Mouse (Mus musculus): ENCODE results near the gene Cyp39a1. TPM values are rescaled to one million over a fixed set of nuclear protein-coding genes. Genes with fewer than 3 reads are reported as not detected.

The Cyp39a1 gene
- total RNA-seq, 2 experiments from 2014 or later: 1.8 to 3.4 TPM

DNA sequence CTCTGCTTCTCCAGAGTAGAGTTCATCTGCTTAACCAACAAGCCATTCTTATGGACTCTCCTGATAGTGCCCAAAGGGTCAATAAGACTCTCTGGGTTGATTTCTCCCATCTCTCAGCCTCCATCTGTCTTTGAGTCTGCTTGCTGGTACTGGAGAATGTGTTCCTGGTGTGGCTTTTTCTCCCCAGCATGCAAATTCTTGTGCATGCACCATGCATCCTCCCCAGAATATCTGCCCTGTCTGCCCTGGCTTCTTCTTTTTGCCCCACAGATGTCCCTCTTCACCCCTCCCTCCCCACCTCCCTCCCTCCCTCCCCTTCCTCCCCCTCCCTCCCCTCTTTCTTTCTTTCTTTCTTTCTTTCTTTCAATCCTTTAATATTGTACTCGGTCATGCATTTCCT is 10.1 kb downstream of the Cyp39a1 start:
- no peak for DNase-seq (ENCODE audit: low spot score in 2 of 2)

DNA sequence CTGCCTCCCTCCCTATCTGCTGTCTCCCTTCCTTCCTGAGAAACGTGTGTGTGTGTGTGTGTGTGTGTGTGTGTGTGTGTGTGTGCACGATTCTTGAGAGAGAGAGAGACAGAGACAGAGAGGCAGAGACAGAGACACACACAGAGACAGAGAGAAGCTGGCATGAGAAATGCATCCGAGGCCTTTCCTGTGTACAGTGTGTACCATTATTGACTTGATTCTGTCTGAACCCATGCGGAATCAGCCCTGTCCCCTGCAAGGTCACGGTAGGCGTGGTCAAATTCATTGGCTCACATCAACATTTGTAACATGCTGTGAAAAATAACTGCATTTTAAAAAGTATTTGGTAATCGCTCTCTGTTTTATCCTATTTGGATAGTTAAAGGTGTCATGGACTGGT is 16.9 kb downstream of the Cyp39a1 start:
- DNase-seq (ENCODE audit: low spot score in 2 of 2): no peak

DNA sequence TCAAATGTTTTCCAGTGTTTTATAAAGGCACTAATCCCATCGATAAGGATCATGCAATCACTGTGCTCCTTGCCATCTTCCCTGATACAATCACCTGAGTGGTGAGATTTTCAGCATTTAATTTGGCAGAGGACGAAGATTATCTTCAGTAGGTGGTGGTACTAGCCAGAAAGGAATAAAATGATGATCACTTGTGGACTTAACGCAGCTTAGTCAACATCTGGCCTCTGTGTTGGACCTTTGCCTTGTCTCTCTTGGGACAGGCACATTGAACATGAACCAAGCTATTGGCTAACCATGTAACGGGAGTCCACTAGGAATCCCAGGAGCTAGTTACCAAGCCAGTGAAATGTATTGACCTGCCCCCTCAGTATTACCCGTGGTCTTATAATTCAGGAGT is 17.4 kb downstream of the Cyp39a1 start:
- no peak for DNase-seq (ENCODE audit: low spot score in 2 of 2)

DNA sequence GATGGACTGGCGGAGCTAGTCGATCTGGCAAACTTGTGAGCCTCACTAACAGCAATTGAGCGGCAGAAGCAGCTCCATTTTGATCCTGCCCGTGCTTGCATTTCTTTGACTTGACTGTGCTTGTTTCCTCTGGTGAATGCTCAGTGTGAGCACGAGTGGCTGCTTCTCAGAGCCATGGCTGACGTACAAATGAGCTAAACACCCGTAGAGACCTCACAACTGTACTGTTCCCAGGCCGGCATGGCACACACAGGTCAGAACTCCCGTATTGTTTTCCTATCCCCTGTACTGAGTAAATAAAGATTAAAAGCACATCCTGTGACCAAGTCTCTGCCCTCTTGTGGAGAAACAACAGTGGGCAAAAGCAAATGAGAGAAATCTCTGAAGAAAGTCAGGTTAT is 22.4 kb downstream of the Cyp39a1 start:
- DNase-seq (ENCODE audit: low spot score in 2 of 2): no peak

DNA sequence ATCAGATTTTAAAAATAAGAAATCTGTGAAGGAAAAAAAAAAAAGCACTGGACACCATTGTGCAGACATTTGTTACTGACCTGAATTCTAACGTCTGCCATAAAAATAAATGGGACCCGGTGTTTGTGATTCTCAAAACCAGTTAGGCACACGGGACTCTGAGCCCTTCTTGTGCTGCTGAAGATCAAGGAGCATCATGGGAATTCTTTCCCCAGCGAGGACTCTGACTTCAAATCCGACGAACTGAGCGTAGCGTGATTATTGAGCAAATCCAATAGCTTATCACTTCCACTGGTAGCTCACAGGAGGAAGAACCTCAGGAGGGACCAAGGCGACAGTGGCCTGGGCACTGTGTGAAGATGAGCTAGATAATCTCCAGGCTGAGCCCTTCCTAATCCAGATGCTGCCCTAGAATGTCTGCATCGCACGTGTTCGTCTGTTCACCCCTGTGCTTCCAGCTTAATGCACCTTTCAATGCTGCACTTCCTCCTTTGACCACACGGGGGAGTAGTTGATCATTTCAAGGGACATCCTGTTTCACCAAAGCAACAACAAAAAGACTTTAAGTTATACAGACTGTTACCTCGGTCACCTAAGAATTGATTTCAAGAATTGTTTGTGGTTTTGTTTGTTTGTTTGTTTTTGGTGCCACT is 31.9 kb downstream of the Cyp39a1 start:
- peak; percentile 84 to 89 for DNase-seq (ENCODE audit: low spot score in 2 of 2)

DNA sequence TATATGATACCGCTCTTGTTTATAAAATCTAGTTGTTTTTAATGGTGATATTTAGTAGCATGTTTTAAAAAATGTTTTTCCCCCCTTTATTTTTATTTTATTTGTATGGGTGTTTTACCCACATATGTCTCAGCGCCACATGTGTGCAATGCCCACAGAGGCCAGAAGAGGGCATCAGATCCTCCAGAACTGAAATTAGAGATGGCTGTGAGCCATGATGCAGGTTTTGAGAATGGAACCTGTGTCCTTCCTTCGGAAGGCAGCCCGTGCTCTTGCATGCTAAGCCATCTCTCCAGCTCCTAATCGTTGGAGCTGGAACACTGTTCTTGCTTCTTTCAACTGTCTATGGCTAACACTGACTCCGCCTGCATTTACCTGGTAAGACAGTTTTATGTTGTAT is 33.8 kb downstream of the Cyp39a1 start:
- DNase-seq (ENCODE audit: low spot score in 2 of 2): peak; percentile 62 to 73

DNA sequence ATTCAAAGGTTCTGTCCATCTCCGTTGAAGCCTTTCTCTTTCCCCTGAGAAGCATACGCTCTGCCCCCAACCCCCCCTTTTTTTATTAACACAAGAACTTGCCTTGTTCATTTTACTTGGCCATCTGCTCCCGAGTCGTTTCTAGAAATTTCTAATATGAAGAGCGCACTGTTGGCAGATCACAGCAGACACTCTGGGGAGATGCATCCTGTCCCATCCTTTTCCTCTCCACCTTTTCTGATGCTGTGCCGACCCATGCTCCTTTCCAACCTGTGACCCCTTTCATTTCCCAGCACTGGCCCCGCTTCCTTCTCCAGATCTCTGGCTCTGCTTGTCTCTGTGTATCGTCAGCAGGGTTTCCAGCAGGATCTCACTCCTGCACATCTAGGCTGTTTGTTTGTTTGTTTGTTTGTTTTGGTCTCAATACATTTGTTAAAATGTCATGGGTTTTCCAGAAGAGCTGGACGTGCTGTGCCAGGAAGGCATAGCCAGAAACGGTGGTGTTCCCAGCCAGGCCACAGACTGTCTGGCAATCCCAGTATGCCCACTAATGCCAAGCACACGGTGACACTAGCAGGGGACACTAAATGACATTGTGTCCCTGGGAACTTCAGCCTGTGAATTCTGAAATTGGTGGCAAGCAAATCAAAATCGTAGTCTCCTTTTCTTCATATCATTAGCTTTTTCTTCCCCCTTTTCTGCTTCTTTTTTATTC is 37.1 kb downstream of the Cyp39a1 start:
- no peak for DNase-seq (ENCODE audit: low spot score in 2 of 2)

DNA sequence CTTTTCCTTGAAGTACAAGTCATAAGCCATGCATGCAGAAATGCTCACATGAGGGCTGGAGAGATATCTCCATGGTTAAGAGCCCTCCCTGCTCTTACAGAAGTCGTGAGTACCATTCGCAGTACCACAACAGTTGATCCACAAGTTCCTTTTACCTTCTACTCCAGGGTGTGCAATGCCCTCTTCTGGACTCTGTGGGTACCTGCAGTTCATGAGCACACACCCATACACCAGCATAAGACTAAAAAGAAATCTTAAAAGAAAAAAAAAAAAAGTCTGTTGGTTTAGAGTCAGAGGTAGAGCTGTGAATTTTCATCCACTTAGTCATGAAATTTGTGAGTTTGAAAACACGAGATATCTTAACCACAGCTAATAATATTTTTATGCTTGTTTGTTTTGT is 39.5 kb downstream of the Cyp39a1 start:
- DNase-seq (ENCODE audit: low spot score in 2 of 2): no peak

DNA sequence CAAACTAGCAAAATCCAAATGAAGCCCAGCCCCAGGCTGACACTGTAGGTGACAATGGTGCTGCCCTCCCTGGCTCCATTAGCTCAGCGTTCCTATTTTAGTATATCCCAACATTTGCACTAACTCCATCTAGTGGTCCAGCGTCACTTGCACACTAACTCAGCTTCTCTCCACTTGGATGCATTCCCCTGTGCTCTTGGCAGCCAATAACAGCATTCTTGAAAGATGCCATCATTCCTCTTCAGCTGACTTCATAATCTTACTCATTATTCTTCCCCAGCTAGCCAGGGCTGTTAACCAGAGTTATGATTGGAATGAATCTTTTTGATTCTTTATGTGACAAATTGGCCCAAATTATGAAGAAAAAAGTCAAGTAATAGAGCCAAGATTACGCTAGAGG is 40.0 kb downstream of the Cyp39a1 start:
- DNase-seq (ENCODE audit: low spot score in 2 of 2): no peak

DNA sequence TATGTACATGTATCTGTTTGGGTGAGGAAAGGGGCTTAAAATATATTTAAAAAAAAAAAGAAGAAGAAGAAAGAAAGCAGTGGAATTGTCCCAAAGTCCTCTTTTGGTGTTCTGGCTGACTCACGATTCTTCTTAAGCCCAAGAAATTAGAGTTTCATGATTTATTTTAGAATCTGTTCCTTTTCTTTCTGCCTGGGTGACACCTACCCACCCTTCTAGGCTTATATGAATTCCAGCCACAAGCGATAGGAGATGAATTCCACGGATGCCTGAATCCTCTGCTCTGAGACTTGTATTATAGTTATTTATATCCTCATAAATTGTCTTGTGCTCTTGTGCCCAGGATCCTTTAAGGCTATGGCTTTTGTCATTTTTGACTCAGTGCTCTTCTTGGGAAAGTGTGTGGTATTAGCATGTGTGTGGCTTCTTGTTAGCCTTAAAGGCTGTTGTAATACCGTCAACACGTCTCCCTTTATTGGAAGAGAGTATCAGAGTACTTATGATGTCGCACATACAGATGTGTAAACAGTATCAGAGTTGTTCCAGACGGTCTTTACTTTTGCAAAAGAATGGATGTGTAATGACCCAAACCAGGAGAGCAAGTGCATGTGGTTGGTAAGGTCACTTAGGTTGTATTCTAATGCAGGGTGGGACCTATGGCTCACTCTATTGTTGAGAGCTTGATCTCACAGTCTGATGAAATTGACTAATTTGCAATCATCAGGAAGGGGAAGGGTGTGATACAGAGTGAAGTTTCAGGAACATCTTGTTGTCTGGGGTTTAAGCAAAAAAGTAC is 44.5 kb downstream of the Cyp39a1 start:
- no peak for DNase-seq (ENCODE audit: low spot score in 2 of 2)

DNA sequence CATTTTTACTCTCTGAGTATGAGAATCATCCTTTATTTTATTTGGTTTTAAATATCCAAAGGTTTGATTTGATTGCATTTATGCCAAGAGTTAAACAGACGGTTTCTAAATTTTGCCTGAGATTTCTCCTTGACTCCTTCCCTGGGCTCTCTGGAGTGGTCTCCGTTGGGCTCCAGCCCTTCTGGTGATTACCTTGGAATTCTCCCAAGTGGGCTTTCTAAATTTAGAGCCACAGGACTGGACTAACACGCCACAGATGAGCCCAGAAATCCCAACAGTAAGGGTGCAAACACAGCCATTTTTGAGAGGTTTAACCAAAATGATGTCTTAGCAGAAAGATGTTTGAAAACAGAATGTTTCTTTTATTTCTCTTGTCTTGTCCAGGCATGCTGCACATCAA is 47.0 kb downstream of the Cyp39a1 start:
- no peak for DNase-seq (ENCODE audit: low spot score in 2 of 2)

DNA sequence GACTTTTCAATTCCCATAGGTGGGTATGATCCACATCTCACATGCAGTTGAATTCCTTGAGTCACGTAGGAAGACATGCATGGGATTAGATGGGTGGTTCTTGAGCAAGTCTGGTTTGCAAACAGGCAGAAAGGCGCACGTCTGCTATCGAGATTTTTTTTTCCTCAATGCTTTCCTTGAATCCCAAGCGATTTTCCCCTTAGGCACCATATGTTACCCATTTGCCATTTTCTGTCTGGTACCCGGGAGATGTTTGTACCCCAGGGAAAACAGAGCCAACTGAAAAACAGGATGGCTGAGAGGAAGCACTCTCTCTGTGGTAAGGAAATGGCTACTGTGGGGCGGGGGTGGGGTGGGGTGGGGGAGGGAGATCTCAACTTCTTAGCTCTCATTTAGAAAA is 49.4 kb downstream of the Cyp39a1 start:
- no peak for DNase-seq (ENCODE audit: low spot score in 2 of 2)

DNA sequence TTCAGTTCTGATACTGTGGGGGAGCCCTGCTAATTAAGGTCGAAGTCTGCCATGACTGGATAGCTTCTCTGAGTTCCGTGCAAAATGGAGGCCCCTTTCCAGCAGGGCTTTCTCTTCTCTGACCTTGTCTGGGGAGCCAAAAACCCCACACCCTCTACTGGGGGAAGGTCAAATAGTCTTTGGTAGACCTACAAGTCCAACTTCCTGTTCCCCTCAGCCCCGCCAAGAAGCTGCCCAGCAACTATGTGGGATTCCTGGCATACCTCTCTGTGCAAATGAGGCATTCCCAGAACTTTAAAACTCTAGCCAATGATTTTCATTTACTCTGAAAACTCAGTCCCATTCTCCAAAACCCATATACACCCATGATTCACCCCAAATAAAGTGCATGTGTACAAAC is 52.2 kb downstream of the Cyp39a1 start:
- no peak for DNase-seq (ENCODE audit: low spot score in 2 of 2)

DNA sequence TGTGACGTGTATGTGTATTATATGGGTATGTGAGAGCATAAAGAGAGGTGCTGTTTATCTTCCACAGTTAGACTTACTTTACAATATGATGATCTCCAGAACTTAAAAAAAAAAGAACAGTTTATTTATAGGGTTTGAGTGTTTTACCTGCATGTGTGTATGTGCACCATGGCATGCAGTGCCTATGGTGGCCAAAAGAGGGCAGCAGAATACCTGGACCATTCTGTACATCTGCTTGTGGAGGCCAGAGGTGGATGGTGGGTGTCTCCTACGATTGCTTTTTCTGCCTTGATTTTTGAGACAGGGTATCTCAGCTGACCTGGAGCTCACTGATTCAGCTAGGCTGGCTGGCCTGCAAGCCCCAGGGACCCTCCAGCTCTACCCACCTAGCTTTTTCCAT is 57.3 kb downstream of the Cyp39a1 start:
- no peak for DNase-seq (ENCODE audit: low spot score in 2 of 2)

DNA sequence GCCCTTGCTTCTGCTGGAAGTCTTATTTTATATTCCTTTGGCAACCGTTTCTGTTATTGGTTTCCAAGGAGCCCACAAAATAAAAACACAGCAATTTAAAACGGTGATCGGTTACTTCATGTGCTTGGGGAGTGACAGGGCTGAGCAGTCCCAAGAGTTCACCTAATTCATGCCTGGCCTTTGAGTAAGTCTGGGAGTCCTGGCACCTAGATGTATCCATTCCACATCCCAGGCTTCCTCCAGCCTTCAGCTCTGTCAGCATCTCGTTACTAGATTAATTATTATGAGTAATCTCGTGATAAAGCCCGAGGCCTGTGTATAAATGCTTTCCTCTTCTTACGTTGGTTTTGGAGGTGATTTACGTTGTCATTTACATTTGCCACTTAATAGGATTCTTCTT is 64.1 kb downstream of the Cyp39a1 start:
- no peak for DNase-seq (ENCODE audit: low spot score in 2 of 2)

DNA sequence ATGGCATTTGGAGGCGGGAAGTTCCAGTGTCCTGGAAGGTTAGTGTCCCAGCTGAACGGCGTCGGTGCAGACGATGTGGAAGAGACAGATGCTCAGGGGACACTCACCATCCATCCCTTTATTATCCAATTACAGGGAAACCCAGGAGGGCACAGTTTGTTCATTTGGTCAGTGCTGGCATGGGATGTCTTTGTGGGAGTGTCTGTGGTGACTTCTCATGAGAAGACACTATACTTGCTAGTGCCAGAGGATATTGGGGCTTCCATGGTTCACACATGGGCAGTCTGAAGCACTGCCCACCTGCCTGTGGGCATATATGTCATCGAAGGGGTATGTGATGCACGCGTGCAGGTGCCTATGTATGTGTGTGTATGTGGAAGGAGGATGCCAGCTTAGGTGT is 64.8 kb downstream of the Cyp39a1 start:
- peak in 1 of 2 experiments; percentile 10 for DNase-seq (ENCODE audit: low spot score in 2 of 2)

DNA sequence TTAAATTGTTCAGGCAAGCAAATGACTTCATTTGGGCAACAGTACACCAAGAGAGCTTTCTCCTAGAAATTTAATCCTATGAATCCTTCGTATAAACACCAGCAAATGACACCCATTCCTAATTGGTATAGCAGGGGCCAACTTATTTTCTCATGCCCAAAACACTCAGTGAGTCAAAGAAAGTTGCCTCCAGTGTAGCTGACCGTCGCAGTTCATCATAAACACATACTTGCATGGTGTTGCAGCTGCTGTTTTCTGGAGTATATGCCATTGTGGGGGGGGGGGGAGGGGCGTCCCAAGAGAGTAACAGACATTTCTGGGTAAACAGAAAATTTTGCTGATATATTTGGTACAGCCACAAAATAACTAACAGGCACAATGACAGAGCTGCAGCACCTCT is 67.0 kb downstream of the Cyp39a1 start:
- DNase-seq (ENCODE audit: low spot score in 2 of 2): no peak

DNA sequence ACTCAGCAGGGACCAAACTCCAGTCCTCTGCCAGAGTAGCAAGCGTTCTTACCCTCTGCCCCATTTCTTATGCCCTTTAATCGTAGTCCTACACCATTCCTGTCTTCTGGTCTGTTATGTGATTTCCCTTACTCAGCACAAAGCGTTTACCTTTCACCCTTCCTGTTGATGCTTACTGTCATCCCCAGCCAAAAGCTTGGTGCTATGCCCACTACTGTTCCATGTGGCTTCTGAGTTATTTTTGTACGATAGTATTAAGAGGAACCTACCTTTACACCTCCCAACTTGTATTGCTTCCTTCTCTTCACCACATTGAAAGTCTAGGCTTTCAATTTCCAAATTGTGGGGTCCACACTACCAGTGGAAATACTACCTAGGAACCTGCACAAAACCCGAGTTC is 76.7 kb downstream of the Cyp39a1 start:
- DNase-seq (ENCODE audit: low spot score in 2 of 2): no peak

DNA sequence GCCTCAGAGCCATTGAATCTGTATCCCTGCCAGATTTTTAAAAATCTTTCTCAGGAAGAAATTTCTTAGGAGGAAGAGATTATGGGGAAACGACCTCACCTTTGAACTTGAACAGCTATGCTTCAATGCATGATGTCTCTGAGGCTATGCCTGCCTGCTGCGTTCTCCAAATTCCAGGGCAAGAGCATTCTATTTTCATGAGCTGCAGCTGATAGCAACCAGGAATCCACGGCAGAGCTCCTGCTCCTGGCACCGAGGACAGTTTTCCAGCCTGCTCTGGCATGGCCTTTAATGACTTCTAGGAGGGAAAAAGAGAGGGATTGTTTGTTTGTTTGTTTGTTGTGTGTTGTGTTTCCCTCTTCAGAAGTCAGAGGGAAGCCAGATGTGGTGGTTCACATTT is 77.2 kb downstream of the Cyp39a1 start:
- DNase-seq (ENCODE audit: low spot score in 2 of 2): no peak

DNA sequence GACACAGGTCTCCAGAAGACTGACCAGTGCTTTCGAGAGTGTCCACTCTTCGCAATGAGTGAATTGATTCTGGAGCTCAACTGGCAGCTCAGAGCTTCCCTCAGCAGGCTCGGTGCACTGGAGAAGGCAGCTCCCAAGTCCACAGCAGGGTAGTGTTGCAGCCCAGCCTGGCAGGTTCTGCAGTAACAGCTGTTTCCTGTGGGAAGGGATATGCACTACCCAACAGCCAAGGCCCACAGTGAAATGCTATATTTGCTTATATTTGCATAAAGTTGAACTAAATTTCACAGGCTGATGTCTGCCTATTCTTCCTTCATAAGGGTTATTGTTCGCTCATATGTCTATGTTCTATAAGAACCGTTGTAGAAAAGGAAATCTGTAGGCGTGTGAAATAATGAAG is 83.9 kb downstream of the Cyp39a1 start:
- DNase-seq (ENCODE audit: low spot score in 2 of 2): peak; percentile 36 to 68

DNA sequence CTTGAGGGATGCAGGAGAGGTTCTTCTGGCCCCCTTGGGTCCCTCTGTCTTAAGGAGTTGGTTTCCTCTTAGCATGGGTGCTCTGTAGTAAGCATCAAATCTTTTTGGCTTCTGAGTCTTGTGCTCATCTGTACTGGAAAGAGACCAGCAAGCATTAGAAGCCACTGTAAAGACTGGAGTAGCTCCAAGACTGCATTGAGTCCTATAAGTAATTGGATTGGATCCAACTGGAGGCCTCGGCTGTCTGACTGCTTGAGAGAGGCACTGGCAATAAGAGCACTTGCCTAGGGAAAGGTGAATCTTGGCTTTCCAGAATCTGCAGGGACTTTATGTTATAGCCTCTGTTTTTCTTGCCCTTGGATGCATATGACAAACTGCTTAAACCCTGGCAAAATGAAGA is 85.6 kb downstream of the Cyp39a1 start:
- DNase-seq (ENCODE audit: low spot score in 2 of 2): no peak

DNA sequence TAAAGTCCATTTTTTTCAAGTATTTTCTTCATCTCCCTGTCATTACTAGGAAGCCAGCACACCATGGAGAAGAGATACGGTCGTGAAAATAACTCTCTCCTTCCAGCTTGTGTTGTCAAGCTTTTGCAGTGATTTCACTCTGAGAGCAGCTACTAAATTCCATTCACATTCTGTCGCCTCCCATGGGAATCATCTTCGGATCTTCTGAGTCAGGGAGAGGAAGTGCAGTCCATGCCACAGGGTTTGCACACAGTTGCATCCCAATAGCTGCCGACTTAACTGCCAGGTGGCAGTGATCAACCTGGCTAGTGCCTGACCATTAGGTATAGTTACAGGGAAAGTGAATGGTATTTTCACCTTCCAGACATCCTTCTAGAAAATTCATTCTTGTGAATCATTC is 87.5 kb downstream of the Cyp39a1 start:
- DNase-seq (ENCODE audit: low spot score in 2 of 2): no peak
